Mouse (Mus musculus): Measurements from ENCODE around the gene Gm3164. TPM values are rescaled to one million over a fixed set of nuclear protein-coding genes. Genes with fewer than 3 reads are reported as not detected.
"Not testable (repeated sequence)": the region's sequence is repeated elsewhere in the genome, so short reads cannot be mapped to it uniquely, and the experiment has no call there.

Gm3164 gene
- 6.8 and 8.9 TPM in 2 replicates for polyA plus RNA-seq (2014; fragmentation: Nextera tagmentation; extraction: Ambion mirVana)

DNA sequence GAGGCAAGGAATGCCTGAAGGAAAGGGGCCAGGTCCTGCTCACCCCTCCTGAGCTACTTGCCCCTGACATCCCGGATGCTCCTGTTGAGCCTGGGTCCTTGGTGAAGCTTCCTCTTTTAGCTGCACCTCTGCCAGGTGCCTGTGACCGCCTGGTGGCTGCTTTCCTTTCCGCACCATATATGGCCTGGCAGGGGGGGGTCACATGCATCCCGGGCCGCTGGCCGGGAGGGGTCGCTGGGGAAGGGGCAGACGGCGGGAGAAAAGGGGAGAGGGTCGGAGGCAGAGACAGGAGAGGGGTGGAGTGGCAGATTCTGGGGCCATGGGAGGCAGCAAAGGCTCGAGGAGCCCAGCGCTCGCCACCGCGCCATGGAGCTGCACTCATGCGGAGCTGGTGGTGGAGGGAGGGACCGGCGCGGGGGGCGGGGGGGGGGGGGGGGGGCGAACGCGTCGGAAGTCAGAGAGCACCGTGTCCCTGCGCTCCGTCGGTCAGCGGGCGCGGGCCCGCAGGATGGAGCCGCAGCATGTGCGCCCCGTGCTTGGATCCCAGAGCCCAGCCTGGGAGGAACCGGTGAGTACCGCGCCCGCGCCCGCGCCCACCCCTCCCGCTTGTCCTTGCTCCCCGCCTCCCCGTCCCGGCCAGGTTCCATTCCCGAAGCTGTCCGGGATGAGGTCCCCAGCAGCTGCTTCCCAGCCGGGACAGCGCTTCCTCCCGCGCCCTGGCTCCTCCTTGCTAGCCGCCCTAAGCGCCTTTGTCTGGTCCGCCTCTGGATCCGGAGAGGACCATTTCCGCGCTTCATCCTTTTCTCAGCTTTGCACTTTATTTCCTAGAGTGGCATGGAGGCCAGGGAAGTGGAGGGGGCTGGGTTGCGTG lies at the start of gene Gm3164:
Gm3164 (plus strand) TSS at position 484 of the 871 bp plus-strand sequence.
- H3K9ac ChIP-seq (replicated peaks; ENCODE audit: low read depth, low read length) = peak within 1 kb of the TSS; percentile 41; the same call in 1 of the 2 replicates
- H3K27ac ChIP-seq (ENCODE audit: low read depth, low read length); H3K9me3 ChIP-seq (ENCODE audit: control insufficient read depth, low read length); H3K4me1 ChIP-seq (ENCODE audit: control insufficient read depth, insufficient read depth, low read length); H3K27me3 ChIP-seq (ENCODE audit: control insufficient read depth, insufficient read depth, low read length); H3K36me3 ChIP-seq (ENCODE audit: control insufficient read depth, insufficient read depth, low read length): not testable (repeated sequence)
- ATAC-seq (ENCODE audit: low read depth) = peak; percentile 79
- 0% methylated on average over 26 of the region's 59 CpGs for WGBS
- H3K4me3 ChIP-seq (ENCODE audit: low read depth, low read length) = peak within 1 kb of the TSS; percentile 35
- peak within 1 kb of the TSS; percentile 49 for H3K4me2 ChIP-seq (ENCODE audit: low read depth, low read length)

DNA sequence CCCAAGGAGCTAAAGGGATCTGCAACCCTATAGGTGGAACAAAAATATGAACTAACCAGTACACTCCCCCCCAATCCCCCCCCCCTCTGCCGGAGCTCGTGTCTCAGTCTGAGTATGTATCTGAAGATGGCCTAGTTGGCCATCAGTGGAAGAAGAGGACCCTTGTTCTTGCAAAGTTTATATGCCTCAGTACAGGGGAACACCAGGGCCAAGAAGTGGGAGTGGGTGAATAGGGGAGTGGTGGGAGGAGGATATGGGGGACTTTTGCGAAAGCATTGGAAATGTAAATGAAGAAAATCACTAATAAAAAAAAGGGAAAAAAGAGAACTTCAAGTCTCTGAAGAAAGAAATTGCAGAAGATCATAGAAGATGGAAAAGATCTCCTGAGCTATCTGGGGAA lies 46.3 kb upstream of the Gm3164 start:
- not testable (repeated sequence) for H3K27ac ChIP-seq (ENCODE audit: low read depth, low read length); H3K4me3 ChIP-seq (ENCODE audit: low read depth, low read length); H3K9me3 ChIP-seq (ENCODE audit: control insufficient read depth, low read length); H3K27me3 ChIP-seq (ENCODE audit: control insufficient read depth, insufficient read depth, low read length); H3K4me1 ChIP-seq (ENCODE audit: control insufficient read depth, insufficient read depth, low read length); H3K9ac ChIP-seq (replicated peaks; ENCODE audit: low read depth, low read length); H3K36me3 ChIP-seq (ENCODE audit: control insufficient read depth, insufficient read depth, low read length); H3K4me2 ChIP-seq (ENCODE audit: low read depth, low read length); ATAC-seq (ENCODE audit: low read depth)
- 98% methylated on average over 3 of the region's 3 CpGs for WGBS

GRCm38 (mm10) chr14:4369691-4370090 lies 45.6 kb upstream of the Gm3164 start:
- not testable (repeated sequence) for H3K4me3 ChIP-seq (ENCODE audit: low read depth, low read length); H3K27ac ChIP-seq (ENCODE audit: low read depth, low read length); H3K9me3 ChIP-seq (ENCODE audit: control insufficient read depth, low read length); H3K4me1 ChIP-seq (ENCODE audit: control insufficient read depth, insufficient read depth, low read length); H3K9ac ChIP-seq (replicated peaks; ENCODE audit: low read depth, low read length); H3K27me3 ChIP-seq (ENCODE audit: control insufficient read depth, insufficient read depth, low read length); H3K4me2 ChIP-seq (ENCODE audit: low read depth, low read length); ATAC-seq (ENCODE audit: low read depth); H3K36me3 ChIP-seq (ENCODE audit: control insufficient read depth, insufficient read depth, low read length)
- 79% methylated on average over 3 of the region's 3 CpGs for WGBS

GRCm38 (mm10) chr14:4377871-4378270 lies 37.4 kb upstream of the Gm3164 start:
- not testable (repeated sequence) for H3K9me3 ChIP-seq (ENCODE audit: control insufficient read depth, low read length); H3K27me3 ChIP-seq (ENCODE audit: control insufficient read depth, insufficient read depth, low read length); H3K36me3 ChIP-seq (ENCODE audit: control insufficient read depth, insufficient read depth, low read length); H3K9ac ChIP-seq (replicated peaks; ENCODE audit: low read depth, low read length); ATAC-seq (ENCODE audit: low read depth); H3K4me1 ChIP-seq (ENCODE audit: control insufficient read depth, insufficient read depth, low read length); H3K4me3 ChIP-seq (ENCODE audit: low read depth, low read length); H3K27ac ChIP-seq (ENCODE audit: low read depth, low read length); H3K4me2 ChIP-seq (ENCODE audit: low read depth, low read length)

DNA sequence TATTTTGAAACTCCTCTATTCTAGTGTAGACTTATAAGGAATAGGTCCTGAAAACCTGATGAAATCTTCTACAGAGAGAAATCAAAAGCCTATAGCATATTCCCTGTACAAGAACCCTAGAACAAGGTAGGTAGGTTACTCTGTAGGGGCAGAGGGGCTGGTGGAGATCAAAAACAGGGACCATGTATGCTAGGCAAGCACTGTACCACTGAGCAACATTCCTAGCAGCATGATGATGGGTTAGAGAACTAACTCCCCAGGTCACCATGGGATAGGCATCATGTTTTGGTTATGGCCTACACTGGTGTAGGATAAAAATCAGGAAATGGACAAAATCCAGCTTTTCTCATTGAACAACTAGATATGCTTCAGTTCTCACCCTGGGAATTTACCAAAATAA lies 29.6 kb upstream of the Gm3164 start:
- not testable (repeated sequence) for H3K4me2 ChIP-seq (ENCODE audit: low read depth, low read length); H3K9me3 ChIP-seq (ENCODE audit: control insufficient read depth, low read length); H3K4me3 ChIP-seq (ENCODE audit: low read depth, low read length); H3K4me1 ChIP-seq (ENCODE audit: control insufficient read depth, insufficient read depth, low read length); H3K27ac ChIP-seq (ENCODE audit: low read depth, low read length); ATAC-seq (ENCODE audit: low read depth); H3K9ac ChIP-seq (replicated peaks; ENCODE audit: low read depth, low read length); H3K36me3 ChIP-seq (ENCODE audit: control insufficient read depth, insufficient read depth, low read length); H3K27me3 ChIP-seq (ENCODE audit: control insufficient read depth, insufficient read depth, low read length)

GRCm38 (mm10) chr14:4392841-4393530 lies 22.3 kb upstream of the Gm3164 start:
- not testable (repeated sequence) for H3K9me3 ChIP-seq (ENCODE audit: control insufficient read depth, low read length); H3K27me3 ChIP-seq (ENCODE audit: control insufficient read depth, insufficient read depth, low read length); H3K9ac ChIP-seq (replicated peaks; ENCODE audit: low read depth, low read length); H3K4me3 ChIP-seq (ENCODE audit: low read depth, low read length); H3K36me3 ChIP-seq (ENCODE audit: control insufficient read depth, insufficient read depth, low read length); H3K27ac ChIP-seq (ENCODE audit: low read depth, low read length); H3K4me2 ChIP-seq (ENCODE audit: low read depth, low read length); H3K4me1 ChIP-seq (ENCODE audit: control insufficient read depth, insufficient read depth, low read length); ATAC-seq (ENCODE audit: low read depth)
- 92% methylated on average over 4 of the region's 6 CpGs for WGBS

GRCm38 (mm10) chr14:4397226-4397625 lies 18.0 kb upstream of the Gm3164 start, which contains the start of gene Gm3159:
Gm3159 (plus strand) TSS chr14:4397526.
- H3K27ac ChIP-seq (ENCODE audit: low read depth, low read length); H3K4me3 ChIP-seq (ENCODE audit: low read depth, low read length); H3K36me3 ChIP-seq (ENCODE audit: control insufficient read depth, insufficient read depth, low read length); H3K9ac ChIP-seq (replicated peaks; ENCODE audit: low read depth, low read length); H3K27me3 ChIP-seq (ENCODE audit: control insufficient read depth, insufficient read depth, low read length); ATAC-seq (ENCODE audit: low read depth); H3K9me3 ChIP-seq (ENCODE audit: control insufficient read depth, low read length); H3K4me2 ChIP-seq (ENCODE audit: low read depth, low read length); H3K4me1 ChIP-seq (ENCODE audit: control insufficient read depth, insufficient read depth, low read length): not testable (repeated sequence)
- WGBS = 80% methylated on average over 1 of the region's 3 CpGs

DNA sequence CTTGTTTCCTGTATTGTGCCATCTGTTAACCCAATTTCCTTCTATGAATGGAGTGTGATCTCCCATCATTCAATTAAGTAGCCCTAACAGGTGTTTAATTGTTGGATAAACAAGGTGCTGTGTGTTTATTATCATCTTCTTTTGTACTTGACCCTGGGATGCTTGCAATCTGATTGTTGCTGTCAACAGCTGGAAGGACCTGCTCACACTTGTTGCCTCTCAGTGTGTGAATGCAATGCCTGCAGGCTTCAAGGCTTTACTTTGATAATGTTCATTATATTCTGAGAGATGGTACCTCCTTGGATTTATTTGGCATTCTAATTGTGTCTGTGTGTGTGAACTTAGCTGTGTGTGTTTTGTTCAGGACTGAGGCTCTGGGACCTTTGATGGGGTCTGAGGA lies 16.6 kb upstream of the Gm3164 start:
- not testable (repeated sequence) for H3K4me2 ChIP-seq (ENCODE audit: low read depth, low read length); H3K36me3 ChIP-seq (ENCODE audit: control insufficient read depth, insufficient read depth, low read length); H3K9ac ChIP-seq (replicated peaks; ENCODE audit: low read depth, low read length); H3K27me3 ChIP-seq (ENCODE audit: control insufficient read depth, insufficient read depth, low read length); ATAC-seq (ENCODE audit: low read depth); H3K4me3 ChIP-seq (ENCODE audit: low read depth, low read length); H3K27ac ChIP-seq (ENCODE audit: low read depth, low read length); H3K4me1 ChIP-seq (ENCODE audit: control insufficient read depth, insufficient read depth, low read length); H3K9me3 ChIP-seq (ENCODE audit: control insufficient read depth, low read length)

GRCm38 (mm10) chr14:4400115-4400789 lies 15.0 kb upstream of the Gm3164 start:
- not testable (repeated sequence) for H3K27me3 ChIP-seq (ENCODE audit: control insufficient read depth, insufficient read depth, low read length); H3K4me2 ChIP-seq (ENCODE audit: low read depth, low read length); H3K9me3 ChIP-seq (ENCODE audit: control insufficient read depth, low read length); H3K27ac ChIP-seq (ENCODE audit: low read depth, low read length); H3K36me3 ChIP-seq (ENCODE audit: control insufficient read depth, insufficient read depth, low read length); H3K4me3 ChIP-seq (ENCODE audit: low read depth, low read length); ATAC-seq (ENCODE audit: low read depth); H3K4me1 ChIP-seq (ENCODE audit: control insufficient read depth, insufficient read depth, low read length); H3K9ac ChIP-seq (replicated peaks; ENCODE audit: low read depth, low read length)
- WGBS = 87% methylated on average over 5 of the region's 5 CpGs
